Mouse (Mus musculus): Measurements from ENCODE around the gene Cnpy1. TPM values are rescaled to one million over a fixed set of nuclear protein-coding genes. Genes with fewer than 3 reads are reported as not detected.
A peak's percentile ranks its signal among the peaks of the same experiment; 100 is the strongest.

Gene Cnpy1
- total RNA-seq, 2 experiments from 2014 or later: not detected

DNA sequence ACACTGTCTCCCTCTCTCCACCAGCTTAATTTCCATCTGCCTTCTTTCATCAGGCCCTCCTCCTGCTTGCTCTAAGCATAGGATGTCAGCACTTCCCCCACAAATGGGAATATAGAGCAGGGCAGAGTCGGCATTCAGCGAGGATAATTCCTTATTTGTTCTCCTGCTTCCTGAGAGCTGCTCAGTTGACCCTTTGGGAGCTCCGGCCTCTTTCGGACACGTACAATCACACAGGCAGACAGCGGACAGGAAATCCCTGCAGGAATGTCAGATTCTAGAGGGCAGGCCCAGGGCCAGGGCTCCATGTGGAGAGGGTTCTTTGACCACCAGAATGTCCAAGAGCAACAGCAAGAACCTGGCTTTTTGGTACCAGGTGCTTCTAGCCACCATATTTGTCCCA lies 9.5 kb downstream of the Cnpy1 start:
- intact Hi-C loops (cut with DNase I): no loop called here
- Histone ChIP-seq H3K27ac (no peak overlapping the region), H3K4me3 (no peak overlapping the region)
- no peak for TF ChIP-seq CTCF (IDR thresholded peaks at IDR 0.05)
- DNase-seq: no peak

DNA sequence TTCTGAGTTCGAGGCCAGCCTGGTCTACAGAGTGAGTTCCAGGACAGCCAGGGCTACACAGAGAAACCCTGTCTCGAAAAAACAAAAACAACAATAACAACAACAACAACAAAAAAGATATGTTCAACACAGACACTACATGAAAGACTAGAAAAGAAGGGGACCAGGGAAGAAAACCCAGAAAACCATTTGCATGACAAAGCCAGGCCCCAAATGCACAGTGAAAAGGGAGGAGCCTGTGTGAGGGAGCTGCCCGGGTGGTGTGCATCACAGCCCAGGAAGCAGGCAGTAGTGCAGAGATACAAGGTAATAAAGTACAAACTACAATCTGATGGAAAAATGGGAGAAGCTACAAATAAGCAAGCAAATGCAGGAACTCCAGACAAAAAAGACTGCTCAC lies 13.5 kb downstream of the Cnpy1 start:
- no peak overlapping the region for H3K4me3 ChIP-seq
- intact Hi-C loops (cut with DNase I): no loop called here
- no peak overlapping the region for H3K27ac ChIP-seq
- DNase-seq: no peak
- no peak for TF ChIP-seq CTCF (IDR thresholded peaks at IDR 0.05)

DNA sequence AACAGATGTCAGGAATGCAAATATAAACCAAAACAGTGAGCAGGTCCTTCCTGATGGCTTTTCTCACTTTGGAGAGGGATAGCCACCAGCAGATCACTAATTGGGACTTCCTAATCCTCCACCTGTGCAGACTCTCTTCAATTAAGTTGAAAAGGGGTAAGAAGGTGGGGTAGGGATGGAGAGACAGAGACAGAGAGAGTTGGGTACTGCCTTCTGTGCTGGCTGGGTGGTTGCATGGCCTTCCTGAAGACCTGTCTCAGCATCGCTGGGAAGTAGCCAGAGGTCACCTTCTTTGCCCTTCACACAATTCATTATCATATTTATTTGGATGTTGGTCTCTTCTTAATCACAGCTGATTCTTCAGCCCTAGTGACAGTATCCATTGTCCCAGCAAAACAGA lies 26.0 kb downstream of the Cnpy1 start:
- intact Hi-C loops (cut with DNase I): no loop called here
- Histone ChIP-seq H3K4me3 (no peak overlapping the region), H3K27ac (no peak overlapping the region)
- no peak for DNase-seq
- TF ChIP-seq CTCF (IDR thresholded peaks at IDR 0.05): no peak

DNA sequence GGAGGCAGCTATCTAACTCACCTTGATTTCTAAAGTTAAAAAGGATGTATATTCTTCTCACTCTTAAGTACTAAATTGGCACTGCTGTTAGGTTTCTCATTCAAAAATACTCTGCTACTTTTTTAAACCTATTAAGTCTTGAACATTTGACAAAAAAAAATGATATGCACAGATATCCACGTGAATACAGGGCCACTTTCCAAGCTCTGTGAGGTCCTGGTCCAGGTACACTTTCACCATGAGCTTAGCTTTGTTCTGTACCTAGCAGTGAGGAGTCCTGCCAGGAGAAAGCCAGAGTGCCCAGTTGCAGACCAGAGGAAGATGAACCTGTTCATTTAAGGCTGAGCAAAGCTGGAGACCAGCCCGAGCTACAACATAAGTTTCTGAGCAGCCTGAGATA lies 32.2 kb downstream of the Cnpy1 start:
- H3K27ac ChIP-seq: no peak overlapping the region
- no peak for DNase-seq
- intact Hi-C loops (cut with DNase I): no loop called here
- no peak for TF ChIP-seq CTCF (IDR thresholded peaks at IDR 0.05)
- no peak overlapping the region for H3K4me3 ChIP-seq

DNA sequence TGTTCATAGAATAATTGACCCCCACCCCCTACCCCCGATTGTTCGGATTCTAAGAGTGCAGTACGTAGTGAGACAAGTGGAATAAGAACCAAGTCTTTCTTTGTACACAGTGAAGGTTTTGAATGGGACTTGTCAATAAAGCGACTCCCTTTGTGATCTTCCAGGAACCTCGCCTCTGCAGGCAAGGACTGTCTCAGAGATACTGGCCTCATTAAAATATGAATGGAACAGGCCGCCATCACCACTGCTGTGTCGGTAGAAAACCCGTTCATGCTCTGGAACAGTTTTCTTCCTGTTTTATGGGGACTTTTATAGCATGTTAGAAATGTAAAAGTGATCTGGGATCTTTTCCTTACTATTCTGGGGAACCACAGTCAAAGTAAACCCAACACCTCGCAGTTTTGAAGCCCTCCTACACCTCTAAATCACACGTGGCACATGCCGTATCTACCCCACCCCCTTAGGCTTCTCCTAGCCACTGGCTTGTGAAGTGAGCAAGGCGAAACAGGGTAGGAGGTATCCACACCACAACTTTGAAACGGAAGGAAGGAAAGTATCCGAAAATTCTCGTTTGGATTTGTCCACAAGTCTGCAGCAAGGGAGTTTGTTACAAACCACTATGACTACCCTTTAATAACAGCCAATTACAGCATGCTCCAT lies 33.8 kb downstream of the Cnpy1 start:
- Histone ChIP-seq H3K27ac (no peak overlapping the region), H3K4me3 (no peak overlapping the region)
- DNase-seq: no peak
- intact Hi-C loops (cut with DNase I): no loop called here
- no peak for TF ChIP-seq CTCF (IDR thresholded peaks at IDR 0.05)

DNA sequence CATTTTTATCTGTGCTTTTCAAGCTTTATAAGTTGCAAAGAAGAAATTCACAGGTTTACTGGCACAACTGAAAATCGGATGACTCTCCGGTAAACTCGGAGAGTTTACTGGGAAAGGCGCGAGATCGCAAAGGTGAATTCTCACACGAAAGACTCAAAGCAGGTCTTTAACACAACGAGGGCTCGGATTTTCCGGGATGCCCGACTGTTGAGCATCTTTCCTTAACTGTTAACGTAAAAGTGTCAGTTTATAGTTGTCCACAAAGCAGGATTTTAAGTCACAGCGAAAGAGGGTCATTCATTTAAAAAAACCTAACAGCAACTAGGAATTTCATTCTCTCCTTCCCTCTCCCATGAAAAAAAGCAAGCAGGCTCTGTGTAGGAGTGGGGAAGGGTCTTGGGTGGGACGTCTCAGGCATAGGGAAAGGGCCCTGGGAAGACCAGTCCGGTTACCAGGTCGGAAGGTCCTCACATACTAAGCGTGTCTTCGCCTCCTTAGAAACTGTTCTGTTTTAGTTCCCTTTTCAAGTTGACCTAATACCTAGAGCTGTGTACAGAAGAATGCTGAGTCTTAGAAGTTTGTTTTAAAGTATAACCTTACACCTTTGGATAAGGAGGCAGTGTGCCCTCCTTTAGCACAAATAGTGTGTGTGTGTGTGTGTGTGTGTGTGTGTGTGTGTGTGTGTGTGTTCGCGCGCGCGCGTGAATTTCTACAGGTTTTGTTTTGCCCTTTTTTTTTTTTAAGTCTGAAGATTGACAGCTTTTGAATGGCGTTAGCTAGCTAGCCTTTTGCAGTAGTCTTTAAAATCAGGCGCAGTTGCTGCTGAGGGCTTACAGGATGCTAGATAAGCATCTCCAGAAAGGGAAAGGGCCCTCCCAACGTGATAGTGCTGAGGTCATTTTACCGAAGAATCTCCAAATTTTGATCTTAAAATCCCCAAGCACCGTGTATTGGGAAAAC lies 34.7 kb downstream of the Cnpy1 start:
- TF ChIP-seq CTCF (IDR thresholded peaks at IDR 0.05): no peak
- no peak for DNase-seq
- intact Hi-C loops (cut with DNase I): no loop called here
- Histone ChIP-seq H3K4me3 (no peak overlapping the region), H3K27ac (no peak overlapping the region)

DNA sequence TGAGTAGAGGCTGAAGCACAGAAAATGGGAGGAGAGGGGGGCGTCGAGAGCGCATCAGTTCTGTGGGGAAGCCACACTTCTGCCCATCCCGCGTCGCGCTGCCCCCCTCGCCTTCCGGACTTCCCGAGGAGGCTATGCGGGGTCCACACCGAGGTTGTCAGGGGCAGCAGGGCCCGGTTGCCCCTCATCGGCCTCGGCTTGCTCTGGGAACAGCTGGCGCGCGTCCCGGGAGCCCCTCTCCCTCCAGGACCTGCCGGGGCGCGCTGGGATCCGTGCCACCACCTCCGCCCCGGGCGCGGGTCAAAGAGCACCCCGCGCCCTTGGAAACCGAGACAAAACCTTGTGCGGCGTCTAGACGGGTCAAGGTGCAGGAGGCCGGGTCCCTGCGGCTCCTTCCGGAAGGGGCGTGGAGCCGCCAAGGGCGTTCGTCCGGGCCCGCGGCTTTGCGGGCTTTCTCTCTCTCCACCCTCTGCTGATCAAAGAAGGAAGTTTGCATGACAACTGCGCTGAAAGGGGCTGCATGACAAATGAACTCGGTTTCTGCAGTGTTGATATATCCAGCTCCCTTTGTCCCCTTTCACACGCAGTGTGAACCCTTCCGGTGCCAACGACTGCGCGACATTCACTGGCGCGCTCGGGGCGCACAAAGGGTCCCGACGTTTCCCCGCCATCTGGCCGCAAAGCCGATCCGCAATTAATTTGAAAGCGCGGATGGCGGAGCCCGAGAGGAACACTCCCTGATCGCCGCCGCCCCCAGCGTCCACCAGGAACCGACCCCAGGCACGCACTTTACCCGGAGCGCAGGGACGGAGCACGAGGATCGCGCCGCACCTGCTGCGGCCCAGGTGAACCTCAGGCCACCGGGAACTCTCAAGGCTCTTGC lies 35.8 kb downstream of the Cnpy1 start:
- no peak for TF ChIP-seq CTCF (IDR thresholded peaks at IDR 0.05)
- H3K4me3 ChIP-seq: peak overlapping the region; percentile 43
- intact Hi-C loops (cut with DNase I): no loop called here
- DNase-seq: no peak
- no peak overlapping the region for H3K27ac ChIP-seq

DNA sequence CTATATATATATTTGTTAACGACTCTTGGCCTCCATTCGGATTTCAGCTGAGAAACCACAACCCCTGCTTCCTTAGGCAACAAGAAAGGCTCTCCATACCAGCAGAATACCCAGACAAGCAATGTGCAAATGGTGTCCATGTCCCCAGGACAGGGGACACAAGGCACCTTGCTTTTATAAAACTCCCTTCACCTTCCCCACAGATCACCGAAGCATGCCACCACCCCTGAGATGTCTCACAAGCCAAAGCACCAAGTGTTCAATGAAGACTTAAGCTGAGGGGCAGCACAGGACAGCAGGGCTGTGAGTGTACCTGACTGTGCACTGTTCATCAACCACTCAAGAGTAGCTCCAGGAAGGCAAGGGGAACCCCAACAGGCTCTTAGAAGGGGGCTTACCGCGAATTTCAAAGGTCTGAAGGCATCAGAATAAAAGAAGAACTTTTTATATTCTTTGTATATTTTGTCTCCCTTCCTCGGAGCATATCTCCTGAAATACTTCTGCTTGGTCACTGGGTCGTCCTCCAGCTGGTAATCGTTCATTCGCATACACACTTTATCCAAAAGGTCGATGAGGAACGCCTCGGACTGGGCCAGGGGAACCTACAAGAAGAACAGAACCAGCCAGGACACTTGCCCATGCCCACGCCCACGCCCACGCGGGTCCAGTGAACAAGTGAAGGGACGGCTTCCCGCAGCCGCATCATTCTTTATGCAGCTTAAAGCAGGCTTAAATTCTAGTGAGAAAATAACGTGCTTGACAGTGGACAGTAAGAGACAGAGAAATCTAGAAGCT lies 36.7 kb downstream of the Cnpy1 start:
- no peak for TF ChIP-seq CTCF (IDR thresholded peaks at IDR 0.05)
- intact Hi-C loops (cut with DNase I): no loop called here
- DNase-seq: no peak
- H3K4me3 ChIP-seq: no peak overlapping the region
- H3K27ac ChIP-seq: no peak overlapping the region

DNA sequence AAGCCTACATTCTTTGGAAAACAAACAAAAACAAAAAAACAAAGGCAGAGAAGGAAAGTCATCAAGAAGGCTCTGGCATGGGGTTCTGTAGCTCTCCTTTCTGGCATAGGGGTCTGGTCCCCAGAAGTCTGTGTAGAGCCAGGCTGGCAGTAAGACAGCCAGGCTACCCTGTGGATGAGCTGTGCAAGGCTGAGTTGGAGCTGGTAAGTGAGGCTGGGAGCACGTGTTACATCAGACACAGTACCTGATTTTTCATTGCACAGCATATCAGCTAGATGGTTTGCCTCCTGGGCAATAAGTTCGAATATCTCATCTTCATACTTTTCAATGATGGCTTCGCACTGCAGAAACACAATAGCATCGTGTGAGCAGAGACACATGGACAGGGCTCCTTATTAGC lies 38.6 kb downstream of the Cnpy1 start:
- H3K27ac ChIP-seq: no peak overlapping the region
- no peak for DNase-seq
- no peak for TF ChIP-seq CTCF (IDR thresholded peaks at IDR 0.05)
- intact Hi-C loops (cut with DNase I): no loop called here
- no peak overlapping the region for H3K4me3 ChIP-seq

DNA sequence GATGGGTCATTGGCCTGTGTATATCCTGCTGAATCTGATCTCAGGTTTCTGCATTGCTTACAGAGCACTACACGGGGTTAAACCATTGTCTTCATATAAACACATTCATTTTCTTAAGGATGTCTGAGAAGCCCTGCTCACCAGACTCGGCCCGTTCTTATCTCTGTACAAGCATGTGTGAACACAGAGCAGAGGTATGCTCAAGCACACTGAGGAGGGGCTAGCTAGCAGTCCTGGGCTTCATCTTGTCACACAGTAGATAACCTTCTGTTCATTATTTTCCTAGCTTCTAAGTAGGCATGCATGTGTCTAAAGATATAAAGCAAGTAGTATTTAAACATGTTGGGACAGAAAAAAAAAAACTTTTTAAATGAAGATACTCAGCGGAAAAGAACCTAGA lies 39.2 kb downstream of the Cnpy1 start:
- TF ChIP-seq CTCF (IDR thresholded peaks at IDR 0.05): no peak
- no peak overlapping the region for H3K4me3 ChIP-seq
- no peak overlapping the region for H3K27ac ChIP-seq
- intact Hi-C loops (cut with DNase I): no loop called here
- no peak for DNase-seq

DNA sequence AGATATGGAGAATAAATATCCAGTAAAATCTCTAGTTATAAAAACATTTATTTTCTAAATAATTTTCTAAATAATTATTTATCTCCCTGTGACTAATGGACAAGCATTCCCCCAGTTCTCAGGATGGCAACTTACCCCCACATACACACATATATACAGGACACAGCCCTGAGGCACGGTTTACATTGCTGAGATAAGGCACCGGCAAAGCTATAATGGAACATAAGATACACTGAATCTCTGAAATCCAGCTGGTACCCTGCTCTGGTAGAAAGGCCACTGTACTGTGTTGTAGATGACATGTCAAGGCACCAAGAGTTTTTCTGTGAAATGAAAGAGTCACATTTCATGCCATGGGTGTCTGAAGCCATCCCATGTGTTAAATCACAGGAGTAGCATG lies 40.9 kb downstream of the Cnpy1 start:
- Histone ChIP-seq H3K27ac (no peak overlapping the region), H3K4me3 (no peak overlapping the region)
- no peak for DNase-seq
- no peak for TF ChIP-seq CTCF (IDR thresholded peaks at IDR 0.05)
- intact Hi-C loops (cut with DNase I): no loop called here

DNA sequence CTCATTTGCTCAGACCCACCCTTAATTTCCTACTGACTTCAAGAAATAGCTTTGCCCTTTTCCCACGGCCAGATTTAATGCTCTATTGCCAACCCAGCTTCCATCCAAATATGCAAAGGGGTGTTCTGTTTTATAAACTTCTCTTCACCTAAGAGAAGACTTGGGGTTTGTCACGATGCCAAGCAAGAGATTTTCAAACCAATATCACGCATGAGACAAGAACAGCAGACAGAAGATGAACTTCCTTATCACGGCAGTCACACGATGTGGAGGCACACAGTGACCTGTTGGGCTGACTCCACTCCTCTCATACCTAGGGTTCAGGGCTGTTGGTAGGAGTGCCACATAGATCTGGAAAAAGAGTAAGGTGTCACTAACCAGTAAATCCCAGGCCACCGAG lies 42.5 kb downstream of the Cnpy1 start:
- no peak overlapping the region for H3K4me3 ChIP-seq
- no peak for TF ChIP-seq CTCF (IDR thresholded peaks at IDR 0.05)
- intact Hi-C loops (cut with DNase I): no loop called here
- no peak for DNase-seq
- no peak overlapping the region for H3K27ac ChIP-seq

All from gastrocnemius, adult 2 months (tissue).